Mouse (Mus musculus) heart, adult 2 months (tissue): ENCODE data around the gene Igsf21.

Experiments used
- CTCF ChIP-seq: fragments of 200-600 bp; IDR thresholded peaks from 2 replicates; pipeline ENCODE4 v1.8.1; 2022; ENCODE audit warnings: antibody characterized with exemption, mild to moderate bottlenecking, moderate library complexity
- POLR2A ChIP-seq: fragments of 200-500 bp; IDR thresholded peaks from 2 replicates; pipeline ENCODE4 v1.6.1; 2011; ENCODE audit warnings: mild to moderate bottlenecking, low read depth, low read length, control low read depth; ENCODE audit not compliant: insufficient read depth

DNA sequence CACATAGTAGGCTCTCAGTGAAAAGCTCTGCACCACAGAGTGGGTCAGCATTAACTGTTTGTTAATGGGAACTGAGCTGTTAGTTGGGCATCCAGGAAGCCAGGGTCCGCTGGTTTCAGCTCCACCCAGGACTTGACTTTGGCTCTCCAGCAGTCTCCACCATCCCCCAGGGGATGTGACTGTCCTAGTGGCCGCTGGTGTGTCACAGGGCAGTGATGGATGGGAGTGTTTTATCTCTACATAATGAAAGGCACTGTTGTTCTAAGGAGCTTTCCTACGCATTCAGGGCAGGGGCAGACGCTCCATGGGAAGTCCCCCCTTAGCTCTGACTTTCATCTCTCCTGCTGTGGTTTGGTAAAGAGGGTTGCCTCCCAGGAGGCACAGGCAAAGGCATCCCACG is 115.4 kb downstream of the Igsf21 start:
- TF ChIP-seq CTCF: no peak
- TF ChIP-seq POLR2A: no peak
